Mouse (Mus musculus): ENCODE results near the gene Exoc8.

The Exoc8 gene

GRCm38 (mm10) chr8:124897386-124898250 lies at the start of gene Exoc8, which contains the start of gene Sprtn:
Gene Exoc8, minus strand, starts transcription at chr8:124897705.
Gene Sprtn, plus strand, starts transcription at chr8:124897886.
- DNase-seq, result peak; percentile 99

GRCm38 (mm10) chr8:124944406-124944805 lies 46.9 kb upstream of the Exoc8 start:
- no peak for DNase-seq

GRCm38 (mm10) chr8:124943801-124944200 lies 46.3 kb upstream of the Exoc8 start:
- DNase-seq, result no peak

- DNase-seq, result no peak
Measured at GRCm38 (mm10) chr8:124937293-124937692, 39.8 kb upstream of the Exoc8 start.

- DNase-seq, result no peak
Measured at GRCm38 (mm10) chr8:124936699-124937098, 39.2 kb upstream of the Exoc8 start.

- no peak for DNase-seq
Measured at GRCm38 (mm10) chr8:124935116-124935515, 37.6 kb upstream of the Exoc8 start.

GRCm38 (mm10) chr8:124932435-124932834 lies 34.9 kb upstream of the Exoc8 start:
- DNase-seq, result no peak

- DNase-seq, result no peak
Measured at GRCm38 (mm10) chr8:124930649-124931048, 33.1 kb upstream of the Exoc8 start.

- DNase-seq, result no peak
Measured at GRCm38 (mm10) chr8:124930086-124930485, 32.6 kb upstream of the Exoc8 start.

GRCm38 (mm10) chr8:124929006-124929405 lies 31.5 kb upstream of the Exoc8 start:
- DNase-seq, result no peak

- no peak for DNase-seq
Measured at GRCm38 (mm10) chr8:124926351-124926771, 28.9 kb upstream of the Exoc8 start.

GRCm38 (mm10) chr8:124925544-124926266 lies 28.2 kb upstream of the Exoc8 start:
- DNase-seq, result no peak

- DNase-seq, result no peak
Measured at GRCm38 (mm10) chr8:124923971-124924652, 26.6 kb upstream of the Exoc8 start.

GRCm38 (mm10) chr8:124922490-124923089 lies 25.1 kb upstream of the Exoc8 start:
- DNase-seq, result no peak

- no peak for DNase-seq
Measured at GRCm38 (mm10) chr8:124921369-124922279, 24.1 kb upstream of the Exoc8 start.

- no peak for DNase-seq
Measured at GRCm38 (mm10) chr8:124917741-124918484, 20.4 kb upstream of the Exoc8 start.

- DNase-seq, result no peak
Measured at GRCm38 (mm10) chr8:124914061-124914460, 16.6 kb upstream of the Exoc8 start.

GRCm38 (mm10) chr8:124911938-124912872 lies 14.7 kb upstream of the Exoc8 start:
- DNase-seq, result no peak

- DNase-seq, result no peak
Measured at GRCm38 (mm10) chr8:124910349-124910748, 12.8 kb upstream of the Exoc8 start.

GRCm38 (mm10) chr8:124909936-124910335 lies 12.4 kb upstream of the Exoc8 start:
- DNase-seq, result no peak

Data from right cerebral cortex, postnatal 25 days (tissue).